Mouse (Mus musculus) spleen, adult 12 weeks (tissue): ENCODE measurements around the gene Gspt2.
A peak's percentile ranks its signal among the peaks of the same experiment; 100 is the strongest.
"Not testable (repeated sequence)": the region's sequence is repeated elsewhere in the genome, so short reads cannot be mapped to it uniquely, and the experiment has no call there.

Experiments used
- DNase-seq: peaks from one replicate; pipeline ENCODE4 v3.0.0; 2022; ENCODE audit warnings: low spot score

Gspt2 gene

GRCm38 (mm10) chrX:94635961-94636563, at the start of gene Gspt2:
TSS of gene Gspt2 (plus strand) at chrX:94636069.
- no peak for DNase-seq

- DNase-seq: no peak
Observed at GRCm38 (mm10) chrX:94624835-94625803, 10.8 kb upstream of the Gspt2 start.

GRCm38 (mm10) chrX:94636911-94637310, 1.0 kb downstream of the Gspt2 start:
- DNase-seq: no peak

DNA sequence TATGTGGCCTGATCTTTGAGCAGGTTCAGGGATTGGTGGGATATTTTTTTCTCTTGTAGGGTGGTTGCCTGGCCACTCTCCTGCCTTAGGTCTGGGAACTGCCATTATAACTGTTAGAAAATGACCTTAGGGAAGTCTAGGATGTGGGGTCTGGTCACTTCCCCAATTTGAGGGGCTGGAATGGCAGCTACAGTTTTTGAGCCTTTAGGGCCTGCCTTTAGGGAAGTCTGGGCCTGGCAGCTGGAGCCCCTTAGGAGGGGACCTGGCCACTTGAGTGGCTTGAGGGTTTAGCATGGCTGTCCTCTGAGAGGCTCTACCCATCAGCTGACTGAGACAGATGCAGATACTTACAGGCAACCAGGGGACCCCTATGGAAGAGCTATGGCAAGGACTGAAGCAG, 12.7 kb downstream of the Gspt2 start:
- DNase-seq: no peak

GRCm38 (mm10) chrX:94657734-94658133, 21.9 kb downstream of the Gspt2 start:
- DNase-seq: no peak

GRCm38 (mm10) chrX:94670814-94671213, 34.9 kb downstream of the Gspt2 start:
- DNase-seq: no peak

DNA sequence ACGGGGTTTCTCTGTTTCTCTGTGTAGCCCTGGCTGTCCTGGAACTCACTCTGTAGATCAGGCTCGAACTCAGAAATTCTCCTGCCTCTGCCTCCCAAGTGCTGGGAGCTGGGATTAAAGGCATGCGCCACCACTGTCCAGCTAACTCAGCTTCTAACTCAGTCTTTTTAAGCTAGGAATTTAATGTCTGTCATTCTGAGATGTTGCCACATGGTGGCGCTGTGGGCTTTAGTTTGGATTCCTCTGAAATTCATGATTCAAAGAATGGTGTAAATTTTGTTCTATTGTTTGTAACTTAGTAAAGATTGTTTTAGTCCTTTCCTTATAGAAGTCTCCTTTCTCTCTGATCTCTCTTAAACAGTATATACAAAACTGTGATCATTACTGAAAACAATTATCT, 39.1 kb downstream of the Gspt2 start:
- DNase-seq: peak; percentile 7

- not testable (repeated sequence) for DNase-seq
Observed at GRCm38 (mm10) chrX:94681581-94681980, 45.7 kb downstream of the Gspt2 start.

- not testable (repeated sequence) for DNase-seq
Observed at GRCm38 (mm10) chrX:94689593-94689992, 53.7 kb downstream of the Gspt2 start.
